Mouse (Mus musculus): ENCODE measurements around the gene Tapbp. TPM values are rescaled to one million over a fixed set of nuclear protein-coding genes. Genes with fewer than 3 reads are reported as not detected.
"Not testable (repeated sequence)": the region's sequence is repeated elsewhere in the genome, so short reads cannot be mapped to it uniquely, and the experiment has no call there.

Gene Tapbp
- total RNA-seq, 2 experiments from 2014 or later, result 41.3 to 44.2 TPM

DNA sequence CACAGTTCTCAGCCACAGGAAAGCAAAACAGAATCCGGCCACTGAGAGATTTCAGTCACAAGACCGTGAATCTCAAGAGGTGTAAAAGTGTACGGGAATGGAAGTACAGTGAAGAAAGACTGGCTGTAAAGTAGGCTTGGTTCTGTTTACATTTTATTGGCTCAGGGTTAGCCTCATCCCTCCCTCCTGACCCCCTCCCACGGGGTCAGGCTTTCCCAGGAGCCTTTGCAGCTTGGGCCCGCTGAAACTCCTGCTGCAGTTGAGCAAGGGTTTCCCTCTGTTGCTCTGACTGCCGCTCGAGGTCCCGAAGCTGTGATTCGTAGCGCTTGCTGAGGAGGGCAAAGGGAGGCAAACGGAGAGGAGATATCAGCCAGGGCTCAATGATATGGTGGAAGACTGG lies 23.1 kb downstream of the Tapbp start:
- TF ChIP-seq CTCF (IDR thresholded peaks at IDR 0.05), result no peak
- DNase-seq (ENCODE audit: extremely low spot score in 1 of 2, low spot score in 2 of 2), result no peak
- Histone ChIP-seq H3K27ac (no peak overlapping the region), H3K4me3 (no peak overlapping the region)
- intact Hi-C loops (cut with DNase I), result no loop called here

DNA sequence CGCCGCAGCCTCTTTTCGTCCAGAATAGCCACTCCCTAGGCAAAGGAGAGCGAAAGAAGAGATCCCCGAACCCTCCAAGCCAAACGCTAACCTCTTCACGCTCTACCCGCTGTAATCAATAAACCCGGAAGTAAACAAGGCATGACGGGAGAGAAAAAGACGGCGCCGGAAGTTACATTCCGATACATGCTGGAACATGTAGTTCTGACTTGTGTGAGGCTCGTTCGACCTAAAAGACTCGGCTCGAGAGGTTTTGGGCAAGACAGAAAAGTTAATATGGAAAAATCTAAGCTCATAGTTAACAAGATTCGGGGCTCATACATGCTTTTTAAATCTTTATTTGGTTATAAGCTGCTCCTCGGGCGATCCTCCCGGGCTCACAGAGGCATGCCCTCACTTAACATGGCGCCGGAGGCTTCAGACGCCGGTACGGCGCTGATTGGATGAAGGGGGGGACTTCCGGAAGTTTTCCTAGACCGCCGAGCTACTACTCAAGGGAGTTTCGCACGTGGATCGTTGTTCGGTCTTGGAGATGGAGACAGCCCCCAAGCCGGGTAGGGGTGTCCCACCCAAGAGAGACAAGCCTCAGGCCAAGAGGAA lies 24.6 kb downstream of the Tapbp start, which contains the start of the genes Pfdn6 and Wdr46:
Gene Pfdn6, minus strand, starts transcription at position 138 of the 600 bp plus-strand sequence.
Gene Wdr46, plus strand, starts transcription at position 455 of the 600 bp plus-strand sequence.
- peak; percentile 79 to 82 for DNase-seq (ENCODE audit: extremely low spot score in 1 of 2, low spot score in 2 of 2)
- no peak for TF ChIP-seq CTCF (IDR thresholded peaks at IDR 0.05)
- Histone ChIP-seq H3K27ac (peak within 1 kb of the TSS; percentile 88), H3K4me3 (peak within 1 kb of the TSS; percentile 75)
- intact Hi-C loops (cut with DNase I), result loop anchor here (1.0 kb wide), 2 partner anchors 11 to 15 kb away; partner anchors contain the start of genes B3galt4 and Vps52

DNA sequence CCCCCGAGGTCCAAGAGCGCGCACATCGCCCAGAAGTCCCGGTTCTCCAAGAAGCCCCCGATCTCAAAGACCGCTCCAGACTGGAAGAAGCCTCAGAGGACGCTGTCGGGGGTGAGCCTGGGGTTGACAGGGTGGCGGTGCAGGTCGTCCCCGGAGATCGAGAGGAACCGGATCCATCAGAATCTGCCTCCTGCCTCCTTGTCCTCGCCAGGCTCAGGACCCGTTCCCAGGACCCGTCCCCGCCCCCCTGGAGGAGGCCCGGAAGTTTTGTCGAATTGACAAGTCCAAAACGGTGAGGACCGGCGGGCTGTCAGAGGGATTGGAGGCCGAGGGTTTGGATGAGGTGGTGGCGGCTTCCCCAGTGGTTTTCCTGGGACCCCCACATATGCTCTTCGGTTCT lies 25.3 kb downstream of the Tapbp start:
- Histone ChIP-seq H3K27ac (no peak overlapping the region), H3K4me3 (peak overlapping the region; percentile 75)
- intact Hi-C loops (cut with DNase I), result loop anchor here (1.0 kb wide), 2 partner anchors 10 to 14 kb away; partner anchors contain the start of genes B3galt4 and Vps52
- no peak for DNase-seq (ENCODE audit: extremely low spot score in 1 of 2, low spot score in 2 of 2)
- TF ChIP-seq CTCF (IDR thresholded peaks at IDR 0.05), result no peak

DNA sequence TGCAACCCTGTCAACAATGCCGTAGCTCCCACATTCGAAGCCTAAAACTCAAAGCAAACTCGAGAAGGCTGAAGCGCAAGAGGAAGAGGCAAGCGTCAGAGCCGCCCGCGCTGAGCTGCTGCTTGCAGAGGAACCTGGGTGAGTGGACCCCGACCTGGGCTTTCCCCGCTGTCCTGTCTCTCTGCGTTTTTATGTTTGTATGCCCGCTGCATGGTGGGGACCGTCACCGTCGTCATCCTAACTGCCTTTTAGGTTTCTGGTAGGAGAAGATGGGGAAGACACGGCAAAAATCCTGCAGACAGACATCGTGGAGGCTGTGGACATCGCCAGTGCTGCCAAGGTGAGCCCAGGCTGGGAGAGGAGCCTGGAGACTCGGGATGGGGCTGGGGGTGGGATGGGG lies 25.7 kb downstream of the Tapbp start:
- intact Hi-C loops (cut with DNase I), result no loop called here
- no peak for DNase-seq (ENCODE audit: extremely low spot score in 1 of 2, low spot score in 2 of 2)
- H3K4me3 ChIP-seq, result peak overlapping the region; percentile 75
- TF ChIP-seq CTCF (IDR thresholded peaks at IDR 0.05), result no peak
- no peak overlapping the region for H3K27ac ChIP-seq

DNA sequence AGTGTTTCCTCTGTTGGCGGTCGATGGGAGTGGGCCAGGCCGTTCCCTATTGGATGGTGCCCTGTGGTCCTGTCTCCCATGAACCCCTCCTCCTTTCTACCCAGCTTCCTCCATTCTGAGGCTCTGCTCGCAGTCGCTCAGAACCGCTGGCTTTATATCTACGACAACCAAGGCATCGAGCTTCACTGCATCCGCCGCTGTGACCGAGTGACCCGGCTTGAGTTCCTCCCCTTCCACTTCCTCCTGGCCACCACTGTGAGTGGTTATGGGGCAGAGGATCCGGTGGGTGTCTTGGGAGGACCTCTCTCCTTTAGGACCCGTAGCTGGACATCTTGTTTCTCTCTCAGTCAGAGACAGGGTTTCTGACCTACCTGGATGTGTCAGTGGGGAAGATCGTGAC lies 27.8 kb downstream of the Tapbp start:
- intact Hi-C loops (cut with DNase I), result no loop called here
- Histone ChIP-seq H3K27ac (no peak overlapping the region), H3K4me3 (no peak overlapping the region)
- no peak for DNase-seq (ENCODE audit: extremely low spot score in 1 of 2, low spot score in 2 of 2)
- TF ChIP-seq CTCF (IDR thresholded peaks at IDR 0.05), result no peak

DNA sequence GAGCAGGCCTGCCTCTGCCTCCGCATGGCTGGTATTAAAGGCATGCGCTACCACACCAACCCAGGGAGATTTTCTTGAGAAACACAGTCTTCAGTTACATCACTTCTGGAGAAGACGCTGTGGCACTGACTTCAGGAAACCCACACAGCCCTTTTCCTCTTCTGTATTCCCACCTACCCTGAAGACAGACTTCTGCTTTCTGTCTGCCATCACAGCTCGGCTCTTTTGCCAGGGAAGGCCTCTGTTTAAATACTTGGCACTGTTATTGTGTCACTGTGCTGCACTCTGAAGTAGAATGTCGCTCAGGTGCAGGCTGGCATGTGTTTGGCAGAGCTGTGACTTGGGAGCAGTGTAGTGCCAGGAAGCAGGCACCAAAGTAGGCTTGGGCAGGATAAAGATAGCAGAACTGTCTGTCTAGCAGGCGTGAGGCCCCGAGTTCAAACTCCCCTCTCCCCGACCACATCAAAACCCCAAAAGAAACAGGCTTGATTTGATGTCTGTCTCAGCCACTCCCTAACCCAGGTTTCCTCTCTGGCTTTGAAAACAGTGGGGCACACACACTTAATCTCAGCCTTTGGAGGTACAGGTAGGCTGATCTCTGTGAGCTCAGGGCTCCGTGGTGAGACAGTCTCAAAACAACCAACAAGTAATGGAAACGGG lies 31.9 kb downstream of the Tapbp start:
- no peak for TF ChIP-seq CTCF (IDR thresholded peaks at IDR 0.05)
- Histone ChIP-seq H3K4me3 (no peak overlapping the region), H3K27ac (no peak overlapping the region; the same call in 1 of the 2 replicates)
- intact Hi-C loops (cut with DNase I), result no loop called here
- no peak for DNase-seq (ENCODE audit: extremely low spot score in 1 of 2, low spot score in 2 of 2)

DNA sequence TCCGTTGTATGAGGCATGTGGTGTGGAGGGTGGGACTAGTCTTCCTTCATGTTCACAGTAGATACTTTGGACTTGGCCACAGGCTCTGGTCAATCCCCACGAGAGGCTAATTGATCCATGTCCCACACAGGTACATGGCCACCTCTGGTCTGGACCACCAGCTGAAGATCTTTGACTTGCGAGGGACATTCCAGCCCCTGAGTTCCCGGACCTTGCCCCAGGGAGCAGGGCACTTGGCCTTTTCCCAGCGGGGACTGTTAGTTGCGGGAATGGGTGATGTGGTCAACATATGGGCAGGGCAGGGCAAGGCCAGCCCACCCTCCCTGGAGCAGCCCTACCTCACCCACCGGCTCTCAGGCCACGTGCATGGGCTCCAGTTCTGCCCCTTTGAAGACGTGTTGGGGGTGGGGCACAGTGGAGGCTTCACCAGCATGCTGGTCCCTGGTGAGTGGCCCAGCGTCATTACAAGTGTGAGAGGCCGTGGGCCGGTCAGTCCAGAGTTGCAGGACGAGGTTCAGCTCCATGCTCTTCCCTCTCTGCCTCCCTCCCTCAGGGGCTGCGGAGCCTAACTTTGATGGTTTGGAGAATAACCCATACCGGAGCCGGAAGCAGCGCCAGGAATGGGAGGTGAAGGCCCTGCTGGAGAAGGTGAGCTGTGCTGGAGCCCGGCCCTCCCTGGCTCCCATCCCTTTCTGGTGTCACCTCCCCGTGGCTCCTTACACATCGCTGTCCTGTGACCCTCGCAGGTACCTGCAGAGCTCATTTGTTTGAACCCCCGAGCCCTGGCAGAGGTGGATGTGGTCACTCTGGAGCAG lies 32.6 kb downstream of the Tapbp start:
- no peak for TF ChIP-seq CTCF (IDR thresholded peaks at IDR 0.05)
- Histone ChIP-seq H3K4me3 (no peak overlapping the region), H3K27ac (no peak overlapping the region; the same call in 1 of the 2 replicates)
- intact Hi-C loops (cut with DNase I), result no loop called here
- DNase-seq (ENCODE audit: extremely low spot score in 1 of 2, low spot score in 2 of 2), result no peak

DNA sequence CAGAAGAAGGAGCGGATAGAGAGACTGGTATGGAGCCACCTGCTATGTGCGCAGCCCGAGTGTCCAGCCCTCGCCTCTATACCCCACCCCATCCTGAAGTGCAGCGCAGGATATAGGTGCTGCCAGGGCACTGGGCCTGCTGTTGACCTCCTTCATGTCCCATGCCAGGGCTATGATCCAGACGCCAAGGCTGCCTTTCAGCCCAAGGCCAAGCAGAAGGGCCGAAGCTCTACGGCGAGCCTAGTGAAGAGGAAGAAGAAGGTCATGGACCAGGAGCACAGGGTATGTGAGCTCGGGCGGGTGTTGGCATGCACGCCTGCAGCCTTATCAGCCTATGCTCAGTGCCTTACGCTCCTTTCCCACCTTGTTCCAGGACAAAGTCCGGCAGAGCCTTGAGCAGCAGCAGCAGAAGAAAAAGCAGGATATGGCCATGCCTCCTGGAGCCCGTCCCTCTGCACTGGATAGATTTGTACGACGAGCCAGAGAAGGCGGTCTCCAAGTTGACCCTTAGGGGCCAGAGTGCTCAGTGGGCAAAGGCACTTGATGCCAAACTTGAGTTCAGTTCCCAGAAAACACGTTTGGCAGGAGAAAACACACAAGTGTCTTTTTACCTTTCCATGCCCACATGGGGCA lies 33.3 kb downstream of the Tapbp start:
- intact Hi-C loops (cut with DNase I), result no loop called here
- no peak overlapping the region for H3K27ac ChIP-seq
- DNase-seq (ENCODE audit: extremely low spot score in 1 of 2, low spot score in 2 of 2), result no peak
- H3K4me3 ChIP-seq, result no peak overlapping the region
- no peak for TF ChIP-seq CTCF (IDR thresholded peaks at IDR 0.05)

DNA sequence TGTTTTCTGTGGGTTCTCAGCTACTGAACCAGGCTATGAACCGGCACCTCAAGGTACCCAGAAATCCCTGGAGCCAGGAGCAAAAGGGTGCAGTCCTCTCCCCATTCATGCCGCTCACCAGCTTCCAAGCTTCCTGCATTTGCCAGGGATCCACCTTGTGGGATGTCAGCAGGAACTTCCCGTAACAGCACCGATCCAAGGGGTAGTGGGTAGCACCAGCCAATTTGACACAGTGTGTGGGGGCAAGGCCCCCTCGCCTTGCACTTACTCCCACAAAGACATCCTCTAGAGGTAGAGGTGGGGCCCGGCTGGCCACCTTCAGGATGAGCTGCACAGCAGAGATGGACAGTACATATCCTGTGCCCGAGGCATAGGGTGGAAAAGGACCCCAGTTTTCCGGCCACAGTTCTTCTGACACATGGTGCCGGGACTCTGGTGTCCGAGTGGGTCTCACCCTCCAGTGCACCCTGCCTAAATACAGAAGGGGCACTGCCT lies 34.5 kb downstream of the Tapbp start:
- no peak for DNase-seq (ENCODE audit: extremely low spot score in 1 of 2, low spot score in 2 of 2)
- intact Hi-C loops (cut with DNase I), result no loop called here
- H3K4me3 ChIP-seq, result peak overlapping the region; percentile 66
- TF ChIP-seq CTCF (IDR thresholded peaks at IDR 0.05), result no peak
- peak overlapping the region; percentile 93 for H3K27ac ChIP-seq

DNA sequence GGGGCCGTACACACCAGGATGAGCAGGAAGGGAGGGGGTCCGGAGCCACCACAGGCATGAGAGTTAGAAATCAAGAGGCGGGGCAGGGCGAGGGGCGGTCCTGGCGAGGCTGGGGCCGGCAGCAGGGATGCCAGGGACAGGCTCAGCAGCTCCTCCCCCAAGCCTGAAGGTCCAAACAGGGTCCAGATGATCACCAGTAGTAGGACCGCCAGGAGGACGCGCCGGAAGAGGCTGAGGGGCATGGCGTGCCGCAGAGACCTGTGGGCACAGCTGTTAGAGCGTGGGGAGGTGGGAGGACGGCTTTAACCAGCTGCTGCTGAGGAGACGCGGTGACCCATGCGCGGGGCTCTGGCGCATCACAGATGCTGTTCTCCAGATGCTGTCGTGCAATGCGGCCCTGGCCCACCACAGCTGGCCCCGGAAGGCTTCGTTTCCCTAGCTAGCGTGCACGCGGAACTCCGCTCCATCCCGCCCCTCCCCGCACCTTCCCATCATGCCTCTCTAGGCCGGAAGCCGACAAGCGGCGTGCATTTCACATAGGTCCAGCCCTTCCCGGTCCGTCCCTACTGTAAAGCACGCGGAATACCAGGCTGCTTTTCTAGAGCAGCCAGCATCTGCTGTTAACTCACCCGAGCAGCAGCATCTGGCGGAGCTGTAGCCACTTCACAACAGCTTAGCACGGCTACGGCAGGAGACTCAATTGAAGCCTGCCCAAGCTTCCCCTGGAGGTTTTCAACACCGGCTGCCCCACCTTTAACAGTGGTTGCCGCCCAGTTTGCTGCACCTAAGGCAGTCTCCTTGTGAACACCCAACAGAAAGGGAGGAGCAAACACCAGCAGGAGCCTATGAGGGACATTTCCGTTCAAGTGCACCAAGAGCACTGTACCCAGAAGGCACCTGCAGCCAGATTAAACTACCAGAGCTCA lies 35.6 kb downstream of the Tapbp start, which contains the start of gene B3galt4:
Gene B3galt4, minus strand, starts transcription at position 468 of the 926 bp plus-strand sequence.
- peak; percentile 77 for DNase-seq (ENCODE audit: extremely low spot score in 1 of 2, low spot score in 2 of 2)
- Histone ChIP-seq H3K4me3 (peak within 1 kb of the TSS; percentile 66), H3K27ac (peak within 1 kb of the TSS; percentile 93)
- TF ChIP-seq CTCF (IDR thresholded peaks at IDR 0.05), result no peak
- intact Hi-C loops (cut with DNase I), result loop anchor here (1.0 kb wide), 1 partner anchor 11 kb away; the partner anchor contains the start of genes Pfdn6 and Wdr46

DNA sequence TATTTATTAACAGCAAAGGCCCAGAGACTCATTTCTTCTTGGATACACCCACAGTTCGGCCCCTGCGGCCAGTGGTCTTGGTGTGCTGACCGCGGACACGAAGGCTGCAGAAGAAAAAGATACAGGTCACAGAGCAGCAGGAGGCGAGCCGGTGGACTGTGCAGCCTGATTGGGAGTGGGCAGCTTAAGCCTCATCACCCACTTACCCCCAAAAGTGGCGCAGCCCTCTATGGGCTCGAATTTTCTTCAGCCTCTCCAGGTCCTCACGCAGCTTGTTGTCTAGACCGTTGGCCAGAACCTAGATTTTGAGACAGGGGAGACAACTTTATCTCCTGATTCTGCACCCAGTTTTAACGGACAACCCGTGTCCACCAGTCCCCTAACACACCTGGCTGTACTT lies 36.3 kb downstream of the Tapbp start:
- H3K27ac ChIP-seq; H3K4me3 ChIP-seq; DNase-seq (ENCODE audit: extremely low spot score in 1 of 2, low spot score in 2 of 2); intact Hi-C loops (cut with DNase I): not testable (repeated sequence)
